Mouse (Mus musculus): ENCODE measurements around the gene Ror1. TPM values are rescaled to one million over a fixed set of nuclear protein-coding genes. Genes with fewer than 3 reads are reported as not detected.
A peak's percentile ranks its signal among the peaks of the same experiment; 100 is the strongest.

Gene Ror1
- polyA plus RNA-seq, 1 experiment from 2014 or later = 8.3 TPM

DNA sequence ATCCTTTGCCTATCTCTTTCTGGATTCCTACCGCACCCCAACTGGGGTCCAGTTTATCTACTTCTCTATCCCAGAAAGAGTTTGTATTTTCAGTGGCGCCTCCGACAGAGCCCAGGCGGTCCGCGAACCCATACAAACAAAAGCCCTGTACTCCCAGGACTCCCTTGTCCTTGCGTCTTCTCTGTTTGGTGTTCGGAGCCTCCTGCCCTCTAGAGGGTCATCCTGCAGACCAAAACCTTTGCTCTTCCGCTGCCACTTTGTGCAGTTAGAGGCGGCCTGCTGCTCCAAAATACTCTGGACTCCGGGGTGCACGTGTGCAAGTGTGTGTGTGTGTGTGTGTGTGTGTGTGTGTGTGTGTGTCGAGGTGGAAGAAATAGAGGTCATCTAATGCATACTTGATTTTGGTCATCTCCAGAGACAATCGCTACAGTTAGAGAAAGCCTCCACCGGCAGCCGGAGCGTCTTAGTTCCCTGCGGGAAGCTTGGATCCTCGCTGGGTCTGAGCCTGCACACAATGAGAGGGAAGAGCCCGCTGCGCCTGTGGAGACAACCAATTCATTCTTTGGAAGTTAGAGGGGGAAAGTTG is 1.1 kb downstream of the Ror1 start:
- peak overlapping the region; percentile 60; the same call in 1 of the 2 replicates for H3K9ac ChIP-seq (ENCODE audit: low read depth, low read length)
- no peak for TF ChIP-seq CTCF (IDR thresholded peaks at IDR 0.05; ENCODE audit: low read depth)
- H3K27me3 ChIP-seq (ENCODE audit: insufficient read depth, low read length) = no peaks in the 10 kb centered on the region
- H3K36me3 ChIP-seq (ENCODE audit: insufficient read depth, low read length) = no peaks in the 10 kb centered on the region
- WGBS = 1% methylated on average over 21 of the region's 21 CpGs
- no peak for ATAC-seq (replicated peaks; ENCODE audit: low FRiP score, low read depth)
- H3K4me3 ChIP-seq (replicated peaks; ENCODE audit: low read depth, low read length) = peak overlapping the region; percentile 58
- H3K9me3 ChIP-seq (replicated peaks; ENCODE audit: low read length) = no peaks in the 10 kb centered on the region
- H3K27ac ChIP-seq = no peak overlapping the region
- peak; percentile 53 for DNase-seq (ENCODE audit: low spot score)
- peaks cover 10% of the 10 kb centered on the region for H3K4me1 ChIP-seq (replicated peaks; ENCODE audit: insufficient read depth, low read length)
- H3K4me2 ChIP-seq (ENCODE audit: low read length) = peak overlapping the region; percentile 58

DNA sequence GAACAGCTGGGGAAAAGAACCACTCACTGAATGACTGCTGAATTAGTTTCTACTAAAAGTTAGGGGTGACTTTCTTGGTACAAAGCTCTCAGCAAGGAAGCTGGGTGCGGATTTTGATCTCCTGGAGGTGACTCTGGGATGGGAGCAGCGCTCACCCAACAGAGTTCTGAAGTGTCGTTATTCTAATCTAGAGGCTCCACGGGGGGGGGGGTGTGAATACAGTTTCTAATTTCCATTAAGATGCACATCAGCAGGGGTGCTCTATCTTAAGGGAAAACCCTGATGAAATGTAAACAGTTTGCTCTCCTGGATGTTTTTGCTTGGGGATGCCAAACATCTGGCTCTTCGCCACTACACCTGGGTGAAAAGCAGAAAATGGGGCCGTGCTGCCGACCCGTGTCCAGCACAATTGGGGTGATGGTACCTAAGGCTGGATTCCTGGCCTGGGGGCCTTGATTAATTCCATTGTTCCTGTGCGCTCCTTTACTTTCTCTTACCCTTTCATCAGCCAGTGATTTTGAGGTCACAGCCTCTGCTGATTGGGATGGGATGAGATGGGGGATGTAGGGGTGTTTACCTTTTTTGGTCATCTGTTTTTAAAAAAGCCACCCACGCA is 1.9 kb downstream of the Ror1 start:
- WGBS = 34% methylated on average over 10 of the region's 10 CpGs

DNA sequence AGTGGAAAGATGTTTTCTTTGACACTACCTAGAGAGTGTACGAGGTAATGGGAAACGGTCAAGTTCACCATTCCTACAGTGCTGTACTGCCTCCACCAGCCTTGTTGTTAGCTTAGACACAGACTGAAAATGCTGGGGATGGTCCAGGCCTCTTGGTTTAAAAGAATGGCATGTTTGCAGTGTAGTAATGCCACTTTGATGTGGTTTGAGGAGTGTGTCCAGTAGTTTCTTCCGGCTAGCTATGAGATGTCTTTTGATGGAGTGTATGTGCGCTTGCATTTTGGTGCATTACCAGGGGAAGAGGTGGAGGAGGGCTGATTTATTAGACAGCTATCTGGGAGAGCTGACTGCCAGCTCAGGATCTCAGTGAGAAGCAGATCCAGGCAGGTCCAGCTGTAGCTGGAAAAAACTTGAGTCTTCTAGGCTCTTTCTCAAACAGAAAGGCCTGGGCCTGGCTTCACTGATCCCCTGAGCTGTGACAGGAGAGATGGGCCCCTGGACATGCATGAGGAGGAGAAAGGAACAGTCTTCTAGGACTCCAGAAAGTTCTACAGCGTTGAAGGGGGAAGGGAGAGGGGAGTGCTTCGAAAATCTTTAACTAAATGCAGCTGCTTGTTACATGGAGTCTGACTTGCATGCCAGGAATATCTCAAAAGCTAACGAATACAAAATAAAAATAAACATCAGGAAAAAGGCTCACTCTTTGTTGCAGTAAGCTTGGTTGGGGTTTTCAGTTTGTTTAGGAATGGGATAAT is 5.7 kb downstream of the Ror1 start:
- 0 out of 2 replicates have a peak, but pooled peaks have one; percentile 33 for ATAC-seq (replicated peaks; ENCODE audit: low FRiP score, low read depth)
- Histone ChIP-seq H3K9ac (ENCODE audit: low read depth, low read length) (no peak overlapping the region), H3K4me2 (ENCODE audit: low read length) (peak overlapping the region; percentile 14)

More for the DNA sequence above, 1.9 kb downstream of the Ror1 start:
- Histone ChIP-seq H3K4me3 (replicated peaks; ENCODE audit: low read depth, low read length) (peak overlapping the region; percentile 58), H3K4me2 (ENCODE audit: low read length) (peak overlapping the region; percentile 58), H3K9me3 (replicated peaks; ENCODE audit: low read length) (no peaks in the 10 kb centered on the region), H3K27ac (no peak overlapping the region), H3K27me3 (ENCODE audit: insufficient read depth, low read length) (no peaks in the 10 kb centered on the region), H3K4me1 (replicated peaks; ENCODE audit: insufficient read depth, low read length) (peaks cover 10% of the 10 kb centered on the region), H3K36me3 (ENCODE audit: insufficient read depth, low read length) (no peaks in the 10 kb centered on the region), H3K9ac (ENCODE audit: low read depth, low read length) (peak overlapping the region; percentile 60; the same call in 1 of the 2 replicates)
- DNase-seq (ENCODE audit: low spot score) = no peak
- no peak for ATAC-seq (replicated peaks; ENCODE audit: low FRiP score, low read depth)
- no peak for TF ChIP-seq CTCF (IDR thresholded peaks at IDR 0.05; ENCODE audit: low read depth)

DNA sequence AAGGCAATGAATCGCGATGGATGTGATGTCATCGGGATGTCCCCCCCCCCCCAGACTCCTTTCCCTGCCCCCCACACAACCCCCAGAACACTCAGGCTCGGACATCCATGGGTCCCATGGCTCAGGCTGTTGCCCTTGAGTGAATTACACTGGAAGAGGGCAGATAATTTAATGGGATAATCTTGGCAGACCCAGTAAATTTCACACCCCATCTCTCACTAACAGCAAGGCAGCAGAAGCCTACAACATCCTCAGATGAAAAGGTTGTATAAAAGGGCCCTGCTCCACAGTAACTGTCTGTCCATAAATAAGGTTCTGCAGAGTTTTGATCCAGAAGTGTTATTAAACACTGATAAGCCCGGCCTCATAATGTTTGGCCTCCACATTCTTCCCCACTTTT is 6.3 kb downstream of the Ror1 start:
- H3K4me1 ChIP-seq (replicated peaks; ENCODE audit: insufficient read depth, low read length) = peaks cover 17% of the 10 kb centered on the region
- DNase-seq (ENCODE audit: low spot score) = peak; percentile 73
- no peaks in the 10 kb centered on the region for H3K36me3 ChIP-seq (ENCODE audit: insufficient read depth, low read length)
- peak overlapping the region; percentile 81 for H3K27ac ChIP-seq
- H3K27me3 ChIP-seq (ENCODE audit: insufficient read depth, low read length) = no peaks in the 10 kb centered on the region
- H3K4me3 ChIP-seq (replicated peaks; ENCODE audit: low read depth, low read length) = no peak overlapping the region
- 30% methylated on average over 5 of the region's 5 CpGs for WGBS
- no peaks in the 10 kb centered on the region for H3K9me3 ChIP-seq (replicated peaks; ENCODE audit: low read length)
- H3K9ac ChIP-seq (ENCODE audit: low read depth, low read length) = no peak overlapping the region
- TF ChIP-seq CTCF (IDR thresholded peaks at IDR 0.05; ENCODE audit: low read depth) = no peak
- ATAC-seq (replicated peaks; ENCODE audit: low FRiP score, low read depth) = 0 out of 2 replicates have a peak, but pooled peaks have one; percentile 13
- H3K4me2 ChIP-seq (ENCODE audit: low read length) = peak overlapping the region; percentile 14; the same call in 1 of the 2 replicates

More for the DNA sequence above, 5.7 kb downstream of the Ror1 start:
- WGBS = 28% methylated on average over 7 of the region's 7 CpGs
- Histone ChIP-seq H3K27me3 (ENCODE audit: insufficient read depth, low read length) (no peaks in the 10 kb centered on the region), H3K9me3 (replicated peaks; ENCODE audit: low read length) (no peaks in the 10 kb centered on the region), H3K4me3 (replicated peaks; ENCODE audit: low read depth, low read length) (no peak overlapping the region), H3K27ac (peak overlapping the region; percentile 81), H3K36me3 (ENCODE audit: insufficient read depth, low read length) (no peaks in the 10 kb centered on the region), H3K4me1 (replicated peaks; ENCODE audit: insufficient read depth, low read length) (peaks cover 17% of the 10 kb centered on the region)
- DNase-seq (ENCODE audit: low spot score) = peak; percentile 80
- no peak for TF ChIP-seq CTCF (IDR thresholded peaks at IDR 0.05; ENCODE audit: low read depth)

DNA sequence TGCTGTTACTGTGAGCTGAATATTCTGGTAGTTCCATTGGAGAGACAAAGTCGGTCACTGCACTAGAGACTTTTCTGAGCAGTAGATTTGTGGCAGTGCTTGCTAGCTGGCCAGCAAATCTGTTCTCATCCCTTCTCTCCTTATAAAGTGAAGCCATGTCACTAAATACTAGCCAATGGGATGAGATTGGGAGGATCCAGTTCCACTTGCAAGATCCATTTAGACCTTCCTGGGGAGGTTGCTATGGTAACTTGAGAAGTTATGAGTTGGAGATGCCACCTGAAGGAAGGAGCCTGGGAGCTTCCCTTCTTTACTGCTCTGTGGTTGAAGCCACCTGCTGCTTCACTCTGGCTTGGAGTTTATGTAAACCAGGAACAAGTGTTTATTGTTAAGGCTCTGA is 8.7 kb downstream of the Ror1 start:
- Histone ChIP-seq H3K27ac (no peak overlapping the region), H3K36me3 (ENCODE audit: insufficient read depth, low read length) (no peaks in the 10 kb centered on the region), H3K4me2 (ENCODE audit: low read length) (no peak overlapping the region), H3K27me3 (ENCODE audit: insufficient read depth, low read length) (no peaks in the 10 kb centered on the region), H3K9me3 (replicated peaks; ENCODE audit: low read length) (no peaks in the 10 kb centered on the region), H3K4me1 (replicated peaks; ENCODE audit: insufficient read depth, low read length) (peaks cover 20% of the 10 kb centered on the region), H3K4me3 (replicated peaks; ENCODE audit: low read depth, low read length) (no peak overlapping the region), H3K9ac (ENCODE audit: low read depth, low read length) (no peak overlapping the region)
- TF ChIP-seq CTCF (IDR thresholded peaks at IDR 0.05; ENCODE audit: low read depth) = no peak
- WGBS = 78% methylated on average over 1 of the region's 1 CpGs
- DNase-seq (ENCODE audit: low spot score) (no peak), ATAC-seq (replicated peaks; ENCODE audit: low FRiP score, low read depth) (no peak)

- no peak for ATAC-seq (replicated peaks; ENCODE audit: low FRiP score, low read depth)
- Histone ChIP-seq H3K36me3 (ENCODE audit: insufficient read depth, low read length) (no peaks in the 10 kb centered on the region), H3K4me2 (ENCODE audit: low read length) (no peak overlapping the region), H3K4me1 (replicated peaks; ENCODE audit: insufficient read depth, low read length) (peaks cover 13% of the 10 kb centered on the region), H3K27me3 (ENCODE audit: insufficient read depth, low read length) (no peaks in the 10 kb centered on the region), H3K27ac (no peak overlapping the region), H3K9ac (ENCODE audit: low read depth, low read length) (no peak overlapping the region), H3K4me3 (replicated peaks; ENCODE audit: low read depth, low read length) (no peak overlapping the region), H3K9me3 (replicated peaks; ENCODE audit: low read length) (no peaks in the 10 kb centered on the region)
- 54% methylated on average over 9 of the region's 9 CpGs for WGBS
- no peak for DNase-seq (ENCODE audit: low spot score)
- no peak for TF ChIP-seq CTCF (IDR thresholded peaks at IDR 0.05; ENCODE audit: low read depth)
These were observed 12.0 kb downstream of the Ror1 start for GRCm38 (mm10) chr4:100107593-100107992.
